Mouse (Mus musculus): ENCODE results near the gene Cemip2. TPM values are rescaled to one million over a fixed set of nuclear protein-coding genes. Genes with fewer than 3 reads are reported as not detected.

Gene Cemip2
- total RNA-seq, 2 experiments from 2014 or later = 22.8 to 23.7 TPM

- DNase-seq = no peak
Observed at GRCm38 (mm10) chr19:21779106-21779505, 964 bp downstream of the Cemip2 start.

- peak in 1 of 2 experiments; percentile 49 for DNase-seq
Observed at GRCm38 (mm10) chr19:21780663-21781062, 2.5 kb downstream of the Cemip2 start.

DNA sequence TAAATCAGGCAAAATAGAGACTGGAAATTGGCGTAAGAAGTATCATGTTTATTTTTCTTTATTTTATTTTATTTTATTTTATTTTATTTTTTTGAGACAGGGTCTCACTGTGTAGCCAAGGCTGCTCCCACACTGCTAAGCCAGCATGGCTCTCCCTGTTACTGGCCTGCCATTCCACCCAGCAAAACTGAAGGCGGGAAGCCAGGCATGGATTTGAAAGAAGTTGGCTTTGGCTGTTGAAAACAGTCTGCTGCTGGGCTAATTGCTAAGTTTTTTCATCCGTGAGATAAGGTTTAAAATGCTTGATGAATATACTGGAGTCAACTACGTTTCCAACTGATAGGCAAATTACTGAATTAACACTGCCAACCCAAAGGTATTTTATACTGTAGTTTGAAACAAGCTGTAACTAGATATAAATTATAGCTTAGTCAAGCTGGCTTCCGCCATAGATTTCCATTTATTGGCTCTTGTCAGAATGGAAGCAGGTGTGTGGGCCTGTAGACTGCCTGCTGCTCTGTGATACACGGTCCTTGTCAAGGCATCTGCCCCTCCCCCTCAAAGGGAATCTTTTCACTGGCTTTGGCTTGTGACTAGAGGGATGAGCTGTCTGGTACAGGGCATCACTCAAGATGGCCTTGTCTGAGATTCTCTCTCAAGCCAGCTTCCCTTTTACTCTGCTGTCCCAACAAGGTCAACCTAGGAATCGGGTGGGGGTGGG, 3.1 kb downstream of the Cemip2 start:
- DNase-seq = peak; percentile 75 to 83

GRCm38 (mm10) chr19:21781787-21782432, 3.8 kb downstream of the Cemip2 start:
- no peak for DNase-seq

- DNase-seq = no peak
Observed at GRCm38 (mm10) chr19:21783717-21784116, 5.6 kb downstream of the Cemip2 start.

- DNase-seq = peak in 1 of 2 experiments; percentile 45
Observed at GRCm38 (mm10) chr19:21784331-21785131, 6.4 kb downstream of the Cemip2 start.

DNA sequence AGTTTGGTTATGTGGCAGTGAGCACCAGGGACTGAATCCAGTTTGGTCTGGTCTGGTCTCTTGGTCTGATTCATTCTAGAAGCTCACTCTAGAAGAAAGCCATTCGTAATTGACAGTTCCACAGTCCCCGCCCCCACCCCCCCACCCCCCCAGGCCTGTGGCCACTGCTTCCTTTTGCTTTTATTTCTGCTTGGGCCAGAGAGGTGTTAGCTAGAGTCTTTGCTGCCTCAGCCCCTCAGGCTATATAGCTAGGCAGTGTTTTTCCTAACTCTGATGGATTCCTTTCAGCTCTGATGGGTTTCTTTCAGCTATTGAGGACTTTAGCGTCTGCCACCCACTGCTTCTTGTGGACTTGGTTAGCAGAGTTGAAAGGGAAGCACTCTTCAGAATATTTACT, 7.0 kb downstream of the Cemip2 start:
- no peak for DNase-seq

DNA sequence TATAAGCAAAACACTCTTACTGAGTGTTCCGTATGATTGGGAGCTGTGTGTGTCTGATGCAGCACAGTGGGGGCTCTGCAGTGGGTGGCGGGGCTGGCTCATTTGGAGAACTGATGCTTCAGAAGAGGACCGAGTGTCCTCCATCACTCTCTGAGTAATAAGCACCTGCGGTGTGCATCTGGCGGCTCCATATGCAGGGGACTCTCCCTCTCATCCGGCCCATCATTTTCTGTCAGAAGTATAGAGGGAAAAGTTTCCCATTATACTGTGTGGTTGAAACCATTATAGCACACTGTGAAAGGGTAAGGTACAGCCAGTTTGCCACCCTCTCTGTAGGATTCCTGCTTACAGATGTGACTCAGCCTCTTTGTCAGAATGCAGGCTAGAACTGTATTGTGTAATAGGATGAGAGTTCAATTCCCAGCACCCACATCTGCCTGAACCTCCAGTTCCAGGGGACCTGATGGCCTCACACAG, 8.9 kb downstream of the Cemip2 start:
- no peak for DNase-seq

DNA sequence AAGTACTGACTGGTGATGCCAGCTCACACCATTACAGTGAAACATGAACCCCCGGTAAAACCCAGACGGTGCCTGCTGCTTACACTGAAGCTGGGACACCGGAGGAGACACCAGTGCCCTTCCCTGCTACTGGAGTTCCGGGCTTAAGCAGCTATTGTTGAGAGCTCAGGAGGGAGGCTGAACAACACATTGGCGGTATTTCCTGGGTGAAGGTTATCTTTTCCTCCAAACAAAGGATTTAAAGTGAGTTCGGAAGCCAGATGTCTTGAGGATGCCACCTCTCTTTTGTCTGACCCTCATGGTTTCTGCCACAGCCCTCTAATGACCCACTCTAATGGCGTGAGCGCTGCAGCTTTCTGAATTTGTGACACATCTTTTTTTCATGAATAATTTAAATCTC, 10.9 kb downstream of the Cemip2 start:
- DNase-seq = no peak

DNA sequence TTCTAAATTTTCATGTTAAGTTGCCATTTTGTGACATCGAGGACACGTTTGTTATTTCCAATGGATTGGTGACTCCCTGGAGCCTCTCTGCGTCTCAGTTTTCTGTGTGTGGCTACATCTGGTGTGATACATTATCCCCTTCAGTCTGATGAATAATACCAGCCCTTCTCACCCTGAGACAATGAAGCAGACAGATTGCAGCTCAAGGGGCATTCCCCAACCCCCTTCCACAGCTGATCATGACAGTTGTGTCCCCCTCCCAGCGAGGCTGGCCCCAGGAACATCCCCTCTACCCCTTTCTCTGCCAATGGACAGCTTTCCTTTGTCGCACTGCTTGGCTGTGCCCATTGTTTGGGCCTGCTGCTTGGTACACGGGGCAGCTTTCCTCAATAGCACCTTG, 11.5 kb downstream of the Cemip2 start:
- DNase-seq = no peak

DNA sequence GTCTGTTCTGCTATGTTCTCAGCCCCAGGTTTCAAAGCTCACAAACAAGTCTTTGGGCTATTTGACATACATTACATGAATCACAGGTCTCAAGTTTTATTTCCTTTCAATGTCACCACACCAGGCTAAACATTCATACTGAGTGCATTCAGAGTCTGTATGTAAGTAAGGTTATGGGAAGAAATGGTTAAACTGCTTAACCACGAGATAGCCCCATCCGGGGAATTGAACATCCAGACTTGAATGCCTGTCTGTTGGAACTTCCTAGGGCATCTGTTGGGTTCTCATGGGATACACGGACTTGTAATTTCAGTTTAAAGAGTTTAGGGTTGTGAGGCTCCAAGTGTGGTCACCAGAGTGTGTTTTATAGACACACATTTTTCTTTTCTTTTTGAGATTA, 13.2 kb downstream of the Cemip2 start:
- no peak for DNase-seq

DNA sequence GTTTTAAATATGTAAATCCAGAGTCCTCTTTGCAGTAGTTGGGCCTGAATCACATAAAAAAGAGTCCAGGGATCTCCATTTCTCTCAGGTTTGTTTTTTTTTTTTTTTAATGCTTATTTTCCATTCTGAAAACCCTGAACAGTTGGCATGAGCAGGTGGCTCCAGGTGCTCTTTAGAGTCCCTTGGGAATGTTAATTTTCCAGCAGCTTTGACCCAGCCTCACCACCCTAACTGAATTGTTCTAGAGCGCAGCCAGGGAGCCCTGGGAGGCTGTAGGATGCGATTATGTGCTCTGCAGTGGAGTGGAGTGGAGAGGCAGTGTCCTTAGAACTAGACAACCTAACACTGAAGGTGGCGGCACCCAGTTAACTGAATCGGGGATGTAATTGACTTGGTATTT, 13.7 kb downstream of the Cemip2 start:
- no peak for DNase-seq

GRCm38 (mm10) chr19:21792587-21793175, 14.5 kb downstream of the Cemip2 start:
- no peak for DNase-seq

GRCm38 (mm10) chr19:21794569-21794968, 16.4 kb downstream of the Cemip2 start:
- no peak for DNase-seq

DNA sequence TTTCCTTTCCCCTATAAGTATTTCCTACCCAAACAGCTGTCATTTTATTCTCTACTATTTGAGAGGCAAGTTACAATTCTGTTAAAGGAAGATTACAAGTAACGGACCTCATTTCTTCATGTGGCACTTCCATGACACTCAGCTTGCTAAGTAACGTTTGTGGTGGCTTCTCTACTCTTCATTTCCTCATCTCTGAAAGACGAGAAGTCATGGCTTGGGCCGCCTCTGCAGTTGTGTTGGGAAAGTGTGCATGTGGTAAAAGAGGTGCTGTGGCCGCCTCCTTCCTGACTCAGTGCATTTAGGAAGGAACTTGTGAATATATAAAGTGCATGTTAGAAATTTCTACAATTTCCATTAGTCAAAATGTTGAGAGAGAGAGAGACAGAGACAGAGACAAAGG, 18.2 kb downstream of the Cemip2 start:
- DNase-seq = no peak

DNA sequence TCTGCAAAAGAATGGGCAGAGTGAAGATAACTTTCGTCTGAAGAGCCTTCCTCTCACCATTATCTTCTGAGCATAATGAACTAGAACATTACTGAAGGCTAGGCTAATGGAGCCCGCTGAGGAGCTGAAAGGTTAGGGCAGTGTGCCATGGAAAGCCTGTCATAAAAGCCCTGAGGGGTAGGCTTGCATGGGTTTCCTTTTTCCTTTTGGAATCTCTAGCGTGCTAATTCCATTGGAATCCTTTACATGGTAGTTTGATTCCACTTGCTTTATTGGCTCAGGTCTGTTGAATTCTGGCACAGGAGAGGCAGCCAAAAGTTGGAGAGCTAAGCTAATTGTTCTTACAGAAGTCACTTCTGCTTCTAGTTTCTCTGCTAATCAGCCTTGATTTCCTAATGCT, 20.6 kb downstream of the Cemip2 start:
- DNase-seq = no peak

GRCm38 (mm10) chr19:21799410-21800373, 21.6 kb downstream of the Cemip2 start:
- DNase-seq = no peak

DNA sequence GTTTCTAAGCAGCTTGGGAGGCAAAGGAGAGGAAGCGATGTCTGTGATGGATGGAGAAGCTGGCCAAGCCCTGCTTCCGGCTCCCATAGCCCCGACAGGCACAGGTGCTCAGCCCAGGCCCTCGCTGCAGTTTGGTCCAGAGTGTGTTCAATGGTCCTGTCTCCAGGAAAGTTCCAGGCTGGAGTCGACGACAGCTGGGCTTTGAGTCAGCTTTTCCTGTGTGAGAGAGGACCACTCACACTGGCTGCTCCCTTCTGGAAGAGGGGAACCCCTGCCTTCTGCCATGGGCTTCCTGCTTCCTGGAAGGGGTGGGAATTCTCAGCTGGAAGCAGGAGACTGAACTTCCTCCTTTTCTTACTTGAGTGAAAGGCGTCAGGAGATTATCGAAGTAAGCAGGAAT, 26.3 kb downstream of the Cemip2 start:
- no peak for DNase-seq

GRCm38 (mm10) chr19:21805305-21805704, 27.2 kb downstream of the Cemip2 start:
- DNase-seq = peak in 1 of 2 experiments; percentile 23

GRCm38 (mm10) chr19:21810135-21810534, 32.0 kb downstream of the Cemip2 start:
- no peak for DNase-seq

DNA sequence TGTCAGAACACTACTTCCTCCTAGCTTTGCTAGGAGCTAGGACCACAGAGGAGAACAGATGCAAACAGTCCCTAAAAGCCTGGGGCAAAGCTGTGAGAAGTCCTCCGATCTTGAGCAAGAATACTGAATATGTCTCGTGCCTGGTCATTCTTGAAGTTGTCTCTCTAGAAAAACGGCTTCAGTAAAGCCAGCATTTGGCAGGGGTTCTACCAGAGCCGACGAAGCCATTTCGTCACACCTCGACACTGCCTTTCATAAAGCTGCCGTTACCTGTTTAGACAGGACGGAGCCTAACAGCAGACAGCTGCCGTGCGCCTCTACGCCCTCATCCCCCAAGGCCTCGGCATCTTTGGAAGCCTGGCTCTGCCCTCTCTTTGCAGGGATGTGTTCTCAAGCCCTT, 35.4 kb downstream of the Cemip2 start:
- no peak for DNase-seq
